ENCODE assay signal across 17 mouse cellular contexts in the genomic region with DNA sequence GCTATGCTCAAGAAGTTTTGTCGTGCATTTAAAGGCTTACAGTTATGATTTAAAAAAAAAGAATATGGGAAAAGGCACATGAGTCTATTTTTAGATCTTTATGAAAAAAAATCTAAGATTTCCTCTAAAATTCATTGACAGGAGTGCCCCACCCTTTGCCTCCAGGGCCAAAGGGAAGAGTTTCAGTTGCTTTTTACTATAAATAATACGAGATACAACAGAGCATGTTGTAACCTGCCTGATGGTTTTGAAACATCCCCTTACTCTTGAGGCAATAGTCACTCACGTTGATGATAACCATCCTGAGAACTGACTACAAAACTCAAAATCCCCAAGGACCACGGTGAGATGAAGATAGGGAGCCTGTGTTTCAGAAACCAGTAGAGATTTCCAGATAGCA. TPM values are rescaled to one million over a fixed set of nuclear protein-coding genes. Genes with fewer than 3 reads are reported as not detected.
"Had no signal": no experiment of that assay in that cellular context is flagged by ENCODE, and none has a peak within 500 bp of the region (broad histone marks: within the 10 kb centered on the region; RNA-seq: fewer than 3 reads in every experiment).

No protein-coding gene starts in this region.

- DNase-seq: kidney, adult 2 months; kidney, postnatal 10 days; kidney, postnatal 36 days; layer of hippocampus, postnatal 36 days; left cerebral cortex, postnatal 4 days; liver, postnatal 0 days; lung, embryonic 14.5 days; retina, postnatal 1 day; right cerebral cortex, postnatal 4 days; thymus, adult 2 months; thymus, postnatal 14 days; thymus, postnatal 4 days had no signal

- ATAC-seq: liver, postnatal 0 days; lung, postnatal 0 days; midbrain, embryonic 13.5 days; midbrain, embryonic 16.5 days had no signal

RNA-seq across cellular contexts. Expression of gene Fndc1, which starts 52.4 kb away (rescaled TPM):
- total RNA-seq: monocyte, adult 5-6 weeks; neutrophil, adult 5-6 weeks had no signal
